Mouse (Mus musculus) cerebellum, postnatal 36 days (tissue): ENCODE data around the gene Rpp14.

ENCODE experiments used
- DNase-seq, 2 experiments: peaks; one replicate each; pipeline ENCODE4 v3.0.0; 2021 to 2022; ENCODE audit warnings: mixed read lengths in 2 of 2

The Rpp14 gene

GRCm38 (mm10) chr14:8062076-8062475, 18.1 kb upstream of the Rpp14 start:
- DNase-seq = no peak

GRCm38 (mm10) chr14:8062537-8063301, 17.4 kb upstream of the Rpp14 start:
- no peak for DNase-seq

DNA sequence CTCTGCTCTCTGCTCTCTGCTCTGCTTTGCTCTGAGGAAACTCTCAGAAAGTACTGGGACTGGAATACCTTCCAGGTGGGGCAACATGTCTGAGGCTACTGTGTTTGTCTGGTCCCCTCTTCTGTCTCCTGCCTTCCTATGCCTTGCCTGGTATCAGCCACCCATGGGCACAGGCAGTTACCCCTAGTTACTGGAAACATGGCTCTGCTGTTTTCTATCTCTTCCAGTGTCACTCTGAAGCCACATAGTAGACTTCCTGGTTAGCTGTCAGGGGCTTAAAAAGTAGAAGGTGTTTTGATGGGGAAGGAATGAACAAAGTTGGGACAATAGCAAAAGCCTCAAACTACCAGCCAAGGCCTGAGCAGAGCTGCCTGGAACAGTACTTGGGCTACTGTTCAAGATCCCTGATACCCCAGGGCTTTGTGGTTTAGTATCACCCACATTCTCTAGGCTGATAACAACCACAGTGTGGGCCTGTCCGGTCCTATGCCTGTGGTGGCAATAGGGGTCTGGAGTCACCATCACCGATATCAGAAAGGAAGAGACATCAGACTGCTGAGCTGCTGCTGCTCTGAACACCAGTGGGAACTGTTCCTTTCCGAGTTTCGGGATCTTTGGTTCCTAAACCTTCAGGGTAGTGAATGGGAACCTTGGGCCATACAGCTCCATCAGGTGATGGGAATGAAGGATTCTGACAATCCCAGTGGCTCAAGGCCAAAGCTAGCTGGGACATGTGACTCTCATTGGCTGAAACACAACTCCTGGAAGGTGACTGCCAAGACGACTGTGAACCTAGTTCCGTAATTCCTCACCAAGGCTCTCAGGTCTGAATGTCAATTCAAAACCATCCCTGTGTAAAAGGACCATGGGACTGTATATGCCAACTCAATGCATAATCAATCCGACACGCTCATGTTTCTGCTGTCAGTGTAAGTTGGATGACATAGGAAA, 16.1 kb upstream of the Rpp14 start:
- DNase-seq = peak in 1 of 2 experiments; percentile 16

DNA sequence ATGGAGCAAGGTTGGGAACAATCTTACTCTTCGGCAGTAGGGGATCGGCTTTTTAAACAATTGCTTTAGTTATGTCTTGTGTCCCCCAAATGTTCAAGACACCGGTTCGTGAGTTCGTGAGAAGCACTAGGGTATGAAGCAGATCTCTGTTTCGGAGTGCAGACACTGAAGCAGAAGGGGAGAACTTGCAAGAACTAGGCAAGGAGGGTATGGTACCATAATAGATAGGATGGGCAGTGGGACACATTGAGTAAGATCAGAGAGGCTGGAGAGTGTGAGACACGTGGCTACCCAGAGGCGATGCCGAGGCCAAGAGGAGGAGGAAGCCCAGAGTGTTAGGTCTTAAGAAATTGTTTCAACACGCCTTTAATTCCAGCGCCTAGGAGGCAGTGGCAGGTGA, 551 bp downstream of the Rpp14 start:
- DNase-seq = no peak

DNA sequence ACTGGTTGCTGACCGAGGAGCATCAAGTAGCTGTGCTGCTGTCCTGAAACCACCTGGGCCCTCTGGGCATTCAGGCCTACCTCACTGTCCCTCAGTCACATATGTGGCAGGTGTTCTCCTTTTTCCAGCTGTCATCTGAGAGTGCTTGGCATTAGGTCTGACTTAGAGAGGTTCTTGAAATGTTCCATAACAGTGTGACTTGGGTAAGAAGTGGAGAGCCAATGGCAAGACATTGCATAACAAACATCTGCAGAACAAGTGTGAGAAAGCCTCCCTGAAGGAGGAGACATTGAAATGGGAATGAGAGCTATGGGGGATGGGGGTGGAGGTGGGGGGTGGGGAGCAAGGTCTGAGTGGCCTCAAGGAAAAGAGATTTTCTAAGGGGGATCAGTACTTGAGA, 2.8 kb downstream of the Rpp14 start:
- no peak for DNase-seq

DNA sequence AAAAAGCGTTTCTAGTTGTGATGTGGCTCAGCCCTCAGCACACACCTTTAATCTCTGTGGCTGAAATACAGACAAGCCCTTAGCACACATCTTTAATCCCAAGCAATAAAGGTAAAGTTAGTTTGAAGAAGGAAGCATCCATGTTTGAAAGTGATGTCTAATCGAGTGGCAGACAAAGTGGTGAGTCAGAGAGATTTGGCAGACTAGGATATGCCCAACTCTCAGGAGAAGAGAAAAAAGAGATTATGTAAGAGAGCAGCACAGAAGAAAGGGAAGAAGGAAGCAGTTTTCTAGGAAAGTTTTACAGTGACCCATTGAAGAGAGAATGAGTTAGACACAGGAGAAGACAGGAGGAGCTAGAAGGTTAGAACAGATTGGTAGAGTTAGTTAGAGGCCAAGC, 8.8 kb downstream of the Rpp14 start:
- DNase-seq = no peak

GRCm38 (mm10) chr14:8092573-8092972, 12.4 kb downstream of the Rpp14 start:
- DNase-seq = no peak

- DNase-seq = no peak
Measured at GRCm38 (mm10) chr14:8093427-8093826, 13.3 kb downstream of the Rpp14 start.

DNA sequence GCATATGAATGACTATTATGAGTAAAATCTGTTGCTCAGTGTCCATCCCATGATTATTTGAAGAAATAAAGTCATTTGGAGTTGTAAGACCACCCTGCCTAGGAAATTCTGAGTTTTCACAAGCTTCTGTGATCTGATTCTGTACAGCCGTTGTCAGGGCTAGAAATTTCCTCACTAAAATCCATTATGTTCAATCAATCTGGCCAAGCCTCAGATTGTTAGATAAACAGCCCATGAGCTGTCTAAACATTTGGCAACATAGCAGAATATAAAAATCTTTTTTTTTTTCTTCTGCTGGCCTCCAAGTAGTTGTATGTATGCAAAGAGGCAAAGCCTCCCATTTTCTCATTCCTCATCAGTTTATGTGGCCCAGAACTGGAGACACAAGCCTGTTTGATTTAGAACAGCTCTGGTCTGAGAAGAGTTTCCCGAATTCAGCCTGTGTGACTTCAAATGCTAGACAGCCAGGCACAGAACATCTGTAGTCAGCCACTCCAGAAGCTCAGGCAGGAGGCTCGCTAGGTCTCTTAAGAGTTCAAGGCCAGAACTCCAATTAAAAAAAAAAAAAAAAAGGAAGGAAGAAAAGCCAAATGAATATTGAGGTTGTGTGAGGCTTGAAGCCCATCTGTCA, 14.9 kb downstream of the Rpp14 start:
- DNase-seq = no peak

DNA sequence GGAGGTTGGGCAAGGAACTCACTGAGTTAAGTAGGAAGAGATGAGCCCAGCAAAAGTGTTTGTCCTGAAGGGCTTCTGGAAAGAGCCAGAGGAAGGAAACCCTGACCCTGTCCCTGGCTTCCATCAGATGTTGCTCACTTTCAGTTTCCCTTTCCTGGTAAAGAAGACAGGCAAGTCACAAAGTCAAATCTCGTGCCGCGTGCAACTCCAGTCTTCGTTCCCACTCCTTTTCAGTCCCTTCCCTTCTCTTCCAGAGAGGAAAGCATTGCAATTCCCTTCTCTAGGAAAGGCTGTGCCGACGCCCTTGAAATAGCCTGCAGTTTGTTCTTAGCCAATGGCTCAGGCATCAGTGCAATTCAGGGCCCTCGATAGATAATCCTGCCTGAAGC, 15.4 kb downstream of the Rpp14 start:
- no peak for DNase-seq

GRCm38 (mm10) chr14:8097978-8098686, 18.0 kb downstream of the Rpp14 start, which contains the start of gene Pxk:
Gene Pxk (plus strand): TSS chr14:8098211.
- peak; percentile 98 for DNase-seq

DNA sequence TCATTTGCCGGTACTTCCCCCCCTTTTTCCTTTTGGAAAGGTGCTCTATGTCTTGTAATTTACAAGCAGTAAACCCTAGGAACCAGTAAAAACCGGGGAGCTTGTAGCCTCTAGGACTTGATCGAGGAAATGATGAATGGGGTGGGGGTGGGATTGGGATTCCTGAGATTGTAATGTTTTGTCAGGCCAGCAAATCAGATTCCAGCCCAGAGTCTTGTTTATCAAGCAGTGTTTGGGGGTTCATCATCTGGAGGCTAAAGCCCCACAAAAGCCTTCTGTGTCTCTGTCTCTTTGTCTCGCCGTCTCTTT, 18.5 kb downstream of the Rpp14 start:
- no peak for DNase-seq

GRCm38 (mm10) chr14:8099561-8100021, 19.4 kb downstream of the Rpp14 start:
- no peak for DNase-seq

DNA sequence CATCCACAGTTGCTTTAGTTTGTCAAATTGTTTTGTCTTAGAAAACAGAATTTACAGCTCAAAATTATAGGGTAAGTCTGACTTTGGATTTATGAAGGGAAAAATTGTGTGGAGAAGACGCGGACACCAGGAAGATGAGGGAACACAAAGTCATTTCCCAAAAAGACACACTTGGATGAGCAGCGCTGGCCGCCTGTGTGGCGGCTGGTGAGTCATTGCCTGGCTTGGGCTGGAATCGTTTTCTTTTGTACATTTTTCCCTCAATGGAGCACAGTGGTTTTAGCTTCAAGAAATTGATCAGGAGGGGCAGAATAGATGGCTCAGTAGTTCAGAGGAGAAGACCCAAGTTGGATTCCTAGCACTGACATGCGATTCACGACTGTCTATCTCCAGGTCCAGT, 21.7 kb downstream of the Rpp14 start:
- DNase-seq = peak; percentile 37 to 51

DNA sequence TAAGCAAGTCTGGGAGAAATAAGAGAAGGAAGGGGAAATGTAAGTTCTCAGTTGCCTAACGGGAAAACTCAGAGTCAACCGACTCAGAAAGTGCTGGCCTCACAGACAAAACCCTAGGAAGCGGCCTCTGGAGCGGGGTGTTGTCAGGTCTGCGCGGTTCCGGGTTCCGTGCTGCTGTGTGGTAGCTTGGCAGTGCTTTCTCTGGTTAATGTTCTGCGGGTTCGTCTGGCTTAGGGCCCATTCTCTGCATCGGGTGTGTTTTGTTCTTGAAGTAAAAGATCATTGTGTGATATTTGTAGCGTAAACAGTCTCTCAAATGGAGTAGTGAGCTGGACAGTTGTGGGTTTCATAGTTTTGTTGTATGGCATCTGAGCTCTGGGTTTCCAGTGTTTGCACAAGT, 22.5 kb downstream of the Rpp14 start:
- DNase-seq = peak in 1 of 2 experiments; percentile 14

DNA sequence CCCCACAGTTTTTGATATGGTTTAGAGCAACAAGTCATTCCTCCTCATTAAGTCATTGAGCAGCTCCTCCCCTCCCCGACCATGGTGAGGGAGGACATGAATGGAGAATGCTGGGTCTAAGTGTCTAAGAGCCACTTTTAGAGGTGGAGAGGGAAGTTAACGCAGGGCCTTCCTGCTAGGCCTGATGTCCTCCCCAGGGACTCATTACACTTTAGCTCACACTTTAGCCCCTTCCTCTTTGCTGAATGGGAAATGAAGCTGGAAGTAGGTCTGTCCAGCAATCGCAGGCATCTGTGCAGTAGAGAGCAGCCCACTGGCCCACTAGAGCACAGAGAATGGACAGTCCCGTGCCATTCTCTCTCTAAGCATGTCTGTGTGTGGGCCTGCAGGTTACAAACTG, 27.9 kb downstream of the Rpp14 start:
- DNase-seq = no peak

- DNase-seq = no peak
Measured at GRCm38 (mm10) chr14:8108976-8109375, 28.8 kb downstream of the Rpp14 start.

- no peak for DNase-seq
Measured at GRCm38 (mm10) chr14:8111545-8111944, 31.4 kb downstream of the Rpp14 start.

GRCm38 (mm10) chr14:8112036-8112435, 31.9 kb downstream of the Rpp14 start:
- DNase-seq = no peak

- DNase-seq = peak in 1 of 2 experiments; percentile 27
Measured at GRCm38 (mm10) chr14:8113616-8114015, 33.4 kb downstream of the Rpp14 start.

DNA sequence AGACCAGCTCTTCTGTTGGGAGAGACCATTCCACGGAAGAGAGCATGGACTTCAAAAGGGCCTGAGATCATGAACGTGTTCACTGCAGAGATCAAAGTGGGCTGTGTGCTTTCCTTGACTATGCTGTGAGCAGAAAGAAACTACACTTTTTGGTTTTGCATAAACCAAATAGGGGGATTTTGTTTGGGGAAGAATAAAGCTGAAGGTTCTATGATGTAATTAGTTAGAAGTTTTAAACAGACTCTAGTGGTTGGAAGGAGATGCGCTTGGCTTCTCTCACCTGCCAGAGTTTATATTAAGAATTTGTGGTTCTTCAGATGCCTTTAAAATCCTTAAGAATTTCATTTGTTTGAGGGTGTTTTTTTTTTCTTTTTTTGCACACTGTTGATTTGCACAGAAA, 34.1 kb downstream of the Rpp14 start:
- no peak for DNase-seq

GRCm38 (mm10) chr14:8114756-8115155, 34.6 kb downstream of the Rpp14 start:
- DNase-seq = no peak

DNA sequence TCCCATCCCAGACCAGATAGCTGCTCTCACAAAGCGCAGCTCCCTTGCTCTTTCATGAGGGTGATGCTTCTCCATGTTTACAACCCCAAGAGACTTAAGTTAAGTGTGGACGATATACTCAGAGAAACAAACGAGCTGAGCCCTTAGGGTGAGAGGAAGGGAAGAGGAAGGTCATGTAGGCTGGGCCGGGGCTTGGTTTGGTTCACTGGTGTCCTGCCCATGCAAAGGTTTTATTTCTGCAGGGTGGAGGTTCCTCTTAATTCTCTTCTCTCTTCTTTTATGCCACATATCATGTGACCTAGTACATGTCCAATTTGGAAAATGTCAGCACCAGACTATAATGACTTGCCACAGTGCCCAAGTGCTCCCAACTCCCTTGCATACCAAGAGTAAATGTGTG, 35.6 kb downstream of the Rpp14 start:
- no peak for DNase-seq
